Mouse (Mus musculus) mammary gland, adult 2 months (tissue): ENCODE results near the gene H2-Q10. TPM values are rescaled to one million over a fixed set of nuclear protein-coding genes. Genes with fewer than 3 reads are reported as not detected.

ENCODE experiments used
- polyA plus RNA-seq: library from polyadenylated mRNA; depleted of rRNA; stranded (reverse); fragments of >200 nt; gene quantifications from 2 replicates; pipeline ENCODE4 v1.2.3, GENCODE M21; 2012; ENCODE audit warnings: low replicate concordance; rRNA removed

Gene H2-Q10
- 195 and 217 TPM in 2 replicates for polyA plus RNA-seq

GRCm38 (mm10) chr17:35469842-35470751 lies at the start of gene H2-Q10:
H2-Q10 (plus strand) TSS chr17:35470089.

GRCm38 (mm10) chr17:35424624-35425416 lies 45.1 kb upstream of the H2-Q10 start, which contains the start of gene H2-Q6:
H2-Q6 (plus strand) TSS chr17:35424850.

GRCm38 (mm10) chr17:35438885-35439284 lies 31.0 kb upstream of the H2-Q10 start, which contains the start of gene H2-Q7:
H2-Q7 (plus strand) TSS chr17:35439155.

GRCm38 (mm10) chr17:35505776-35506175 lies 35.9 kb downstream of the H2-Q10 start, which contains the start of gene Pou5f1:
Pou5f1 (plus strand) TSS chr17:35506018.

DNA sequence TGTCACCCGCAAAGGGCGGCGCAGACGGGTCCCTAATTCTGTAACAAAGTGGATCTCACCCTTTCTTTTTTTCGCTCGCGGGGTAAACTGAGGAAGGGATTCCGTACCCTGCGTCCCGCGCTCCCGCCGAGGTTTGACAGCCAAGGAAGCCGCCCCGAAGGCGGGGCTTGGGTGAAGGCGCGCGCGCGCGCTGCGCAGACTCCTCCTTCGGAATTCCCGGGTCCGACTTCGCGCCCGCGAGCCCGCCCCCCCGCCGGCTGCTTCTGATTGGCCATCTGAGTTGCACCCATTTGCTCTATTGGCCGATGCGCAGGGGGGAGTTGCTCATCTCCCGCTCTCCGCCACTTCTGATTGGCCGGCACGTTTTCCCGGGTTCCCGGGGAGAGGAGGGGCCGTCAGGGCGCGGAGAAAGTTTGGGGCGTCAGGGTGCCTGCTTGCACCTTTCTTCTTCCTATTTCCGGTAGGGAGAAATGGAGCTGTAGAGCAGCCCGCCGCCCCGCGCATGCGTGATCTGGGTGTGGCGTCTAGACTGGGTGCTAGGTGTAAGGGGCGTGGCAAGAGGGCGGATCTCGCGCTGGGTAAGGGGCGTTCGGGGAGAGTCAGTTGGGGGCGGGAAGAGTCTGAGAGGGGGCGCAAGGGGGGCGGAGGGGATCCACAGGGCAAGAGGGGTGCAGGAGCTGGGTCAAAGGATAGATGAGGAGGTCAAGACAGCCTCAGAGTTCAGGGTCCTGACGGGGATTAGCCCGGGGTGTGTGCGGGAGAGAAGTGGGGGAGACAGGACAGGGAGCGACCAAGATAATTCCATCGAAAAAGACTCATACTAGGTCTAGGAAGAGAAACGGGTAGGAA lies 47.0 kb downstream of the H2-Q10 start, which contains the start of the genes Tcf19 and Cchcr1:
TSS of gene Tcf19 (minus strand) at position 173 of the 849 bp plus-strand sequence.
TSS of gene Cchcr1 (plus strand) at position 449 of the 849 bp plus-strand sequence.

Other genes starting within 250 kb of the H2-Q10 start
- 0.80 and 4.0 TPM in 2 replicates for gene Gm16181, start 249.3 kb upstream of the H2-Q10 start, polyA plus RNA-seq
- gene Atp6v1g2, start 236.4 kb upstream of the H2-Q10 start, polyA plus RNA-seq: 6.5 and 11.8 TPM in 2 replicates
- gene Nfkbil1, start 234.3 kb upstream of the H2-Q10 start, polyA plus RNA-seq: 10.2 and 38.6 TPM in 2 replicates
- gene Ddx39b, start 228.3 kb upstream of the H2-Q10 start, polyA plus RNA-seq: 265 and 272 TPM in 2 replicates
- 1,785 and 2,234 TPM in 2 replicates for gene H2-D1, start 207.4 kb upstream of the H2-Q10 start, polyA plus RNA-seq
- gene H2-Q1, start 149.7 kb upstream of the H2-Q10 start, polyA plus RNA-seq: 0.06 and 0.08 TPM in 2 replicates
- gene H2-Q2, start 127.8 kb upstream of the H2-Q10 start, polyA plus RNA-seq: 2.9 and 3.9 TPM in 2 replicates
- 138 and 275 TPM in 2 replicates for gene H2-Q4, start 90.5 kb upstream of the H2-Q10 start, polyA plus RNA-seq
- gene H2-Q6, start 45.2 kb upstream of the H2-Q10 start, polyA plus RNA-seq: 123 and 169 TPM in 2 replicates
- 529 and 618 TPM in 2 replicates for gene H2-Q7, start 30.9 kb upstream of the H2-Q10 start, polyA plus RNA-seq
- gene Pou5f1, start 35.9 kb downstream of the H2-Q10 start, polyA plus RNA-seq: not detected in 2 replicates
- gene Tcf19, start 46.7 kb downstream of the H2-Q10 start, polyA plus RNA-seq: 9.0 and 13.1 TPM in 2 replicates
- 5.8 and 6.5 TPM in 2 replicates for gene Cchcr1, start 47.0 kb downstream of the H2-Q10 start, polyA plus RNA-seq
- gene Psors1c2, start 63.1 kb downstream of the H2-Q10 start, polyA plus RNA-seq: 0.79 TPM in 1 of 2 replicates, not detected in the other
- gene Cdsn, start 82.0 kb downstream of the H2-Q10 start, polyA plus RNA-seq: 63.9 and 77.7 TPM in 2 replicates
- gene 2300002M23Rik, start 97.4 kb downstream of the H2-Q10 start, polyA plus RNA-seq: not detected in 2 replicates
- gene Sfta2, start 131.5 kb downstream of the H2-Q10 start, polyA plus RNA-seq: not detected in 2 replicates
- not detected in 2 replicates for gene Gm9573, start 156.5 kb downstream of the H2-Q10 start, polyA plus RNA-seq
- gene Mucl3, start 173.6 kb downstream of the H2-Q10 start, polyA plus RNA-seq: not detected in 2 replicates
- 29.6 and 63.8 TPM in 2 replicates for gene Vars2, start 197.5 kb downstream of the H2-Q10 start, polyA plus RNA-seq
- gene Gtf2h4, start 203.7 kb downstream of the H2-Q10 start, polyA plus RNA-seq: 29.5 and 31.8 TPM in 2 replicates
- gene Ddr1, start 234.5 kb downstream of the H2-Q10 start, polyA plus RNA-seq: 39.2 and 64.6 TPM in 2 replicates